Mouse (Mus musculus) kidney, embryonic 16.5 days (tissue): ENCODE measurements at regions not wholly inside any gene's neighbourhood (a gene's known extent, or its start where the extent isn't known, plus 50 kb on each side); places are given as distances from the start of the nearest gene placed in this dataset.

ENCODE experiments used
- ATAC-seq: fragments of 200-750 bp; cut with Nextera tagmentation; 2 replicates; pipeline ENCODE4 v1.8.0; 2017; ENCODE audit warnings: moderate TSS enrichment; ENCODE audit not compliant: low FRiP score, low TSS enrichment
- H3K27ac ChIP-seq: fragments of 300-500 bp; sonication (generic); 2 replicates; pipeline ENCODE4 v1.5.1; 2014; ENCODE audit warnings: low read length
- H3K27me3 ChIP-seq: fragments of 300-500 bp; sonication (generic); 2 replicates; pipeline ENCODE4 v1.6.1; 2014; ENCODE audit warnings: low read length, control low read depth, mixed read lengths; ENCODE audit not compliant: insufficient read depth
- H3K36me3 ChIP-seq: fragments of 300-500 bp; sonication (generic); 2 replicates; pipeline ENCODE4 v1.6.1; 2014; ENCODE audit warnings: low read length, control low read depth, mixed read lengths; ENCODE audit not compliant: insufficient read depth
- H3K4me1 ChIP-seq: fragments of 300-500 bp; sonication (generic); 2 replicates; pipeline ENCODE4 v1.6.1; 2014; ENCODE audit warnings: low read length, control low read depth, mixed read lengths; ENCODE audit not compliant: insufficient read depth
- H3K4me2 ChIP-seq: fragments of 300-500 bp; sonication (generic); replicated peaks from 2 replicates; pipeline ENCODE4 v1.6.1; 2014; ENCODE audit warnings: low read depth, low read length
- H3K4me3 ChIP-seq: fragments of 300-500 bp; sonication (generic); 2 replicates; pipeline ENCODE4 v1.5.1; 2014; ENCODE audit warnings: mild to moderate bottlenecking, low read length
- H3K9ac ChIP-seq: fragments of 300-500 bp; sonication (generic); replicated peaks from 2 replicates; pipeline ENCODE4 v1.6.1; 2014; ENCODE audit warnings: low read length
- H3K9me3 ChIP-seq: fragments of 300-500 bp; sonication (generic); 2 replicates; pipeline ENCODE4 v1.6.1; 2016; ENCODE audit warnings: low read length, control low read depth
- WGBS: fragments of 180-500 bp; shearing (Covaris S2); extraction: QIAGEN DNeasy Blood & Tissue Kit; methylation state at CpG from one replicate; pipeline ENCODE4 v1.1.7; 2014; 5-methylcytosine and 5-hydroxymethylcytosine counted together

GRCm38 (mm10) chr12:95054887-95055286 is 637.1 kb upstream of the Flrt2 start:
- ATAC-seq = no peak
- Histone ChIP-seq H3K4me2 (no peak overlapping the region), H3K4me1 (no peaks in the 10 kb centered on the region), H3K9ac (no peak overlapping the region), H3K4me3 (no peak overlapping the region), H3K9me3 (no peaks in the 10 kb centered on the region), H3K27me3 (no peaks in the 10 kb centered on the region), H3K27ac (no peak overlapping the region), H3K36me3 (no peaks in the 10 kb centered on the region)
- WGBS = 80% methylated on average over 3 of the region's 3 CpGs

GRCm38 (mm10) chr12:95056926-95057325 is 635.1 kb upstream of the Flrt2 start:
- H3K9ac ChIP-seq = no peak overlapping the region

GRCm38 (mm10) chr12:95059396-95059795 is 632.6 kb upstream of the Flrt2 start:
- Histone ChIP-seq H3K36me3 (no peaks in the 10 kb centered on the region), H3K9me3 (no peaks in the 10 kb centered on the region), H3K4me3 (no peak overlapping the region), H3K9ac (no peak overlapping the region), H3K27me3 (no peaks in the 10 kb centered on the region), H3K4me2 (no peak overlapping the region), H3K4me1 (no peaks in the 10 kb centered on the region), H3K27ac (no peak overlapping the region)
- WGBS = 61% methylated on average over 2 of the region's 2 CpGs
- no peak for ATAC-seq

More at GRCm38 (mm10) chr12:95056926-95057325, 635.1 kb upstream of the Flrt2 start:
- Histone ChIP-seq H3K27ac (no peak overlapping the region), H3K27me3 (no peaks in the 10 kb centered on the region), H3K36me3 (no peaks in the 10 kb centered on the region), H3K4me1 (no peaks in the 10 kb centered on the region), H3K9me3 (no peaks in the 10 kb centered on the region), H3K4me2 (no peak overlapping the region), H3K4me3 (no peak overlapping the region)
- 87% methylated on average over 7 of the region's 7 CpGs for WGBS
- ATAC-seq = no peak

GRCm38 (mm10) chr12:95072307-95072706 is 619.7 kb upstream of the Flrt2 start:
- H3K9me3 ChIP-seq = no peaks in the 10 kb centered on the region
- no peak overlapping the region for H3K4me2 ChIP-seq
- no peaks in the 10 kb centered on the region for H3K27me3 ChIP-seq
- no peaks in the 10 kb centered on the region for H3K36me3 ChIP-seq
- no peak overlapping the region for H3K27ac ChIP-seq
- H3K4me3 ChIP-seq = no peak overlapping the region
- no peaks in the 10 kb centered on the region for H3K4me1 ChIP-seq
- 36% methylated on average over 2 of the region's 2 CpGs for WGBS
- ATAC-seq = no peak; the same call in 1 of the 2 replicates
- no peak overlapping the region for H3K9ac ChIP-seq

- Histone ChIP-seq H3K4me2 (no peak overlapping the region), H3K9ac (no peak overlapping the region), H3K27me3 (no peaks in the 10 kb centered on the region), H3K36me3 (no peaks in the 10 kb centered on the region), H3K9me3 (no peaks in the 10 kb centered on the region), H3K4me3 (no peak overlapping the region), H3K4me1 (no peaks in the 10 kb centered on the region), H3K27ac (no peak overlapping the region)
- 84% methylated on average over 3 of the region's 3 CpGs for WGBS
- ATAC-seq = no peak
Observed at GRCm38 (mm10) chr12:95119223-95119952, 572.6 kb upstream of the Flrt2 start.

- Histone ChIP-seq H3K4me2 (no peak overlapping the region), H3K27me3 (no peaks in the 10 kb centered on the region), H3K4me1 (peaks cover 9% of the 10 kb centered on the region; the same call in 1 of the 2 replicates), H3K9ac (no peak overlapping the region), H3K4me3 (no peak overlapping the region), H3K9me3 (no peaks in the 10 kb centered on the region), H3K27ac (no peak overlapping the region), H3K36me3 (no peaks in the 10 kb centered on the region)
- ATAC-seq = peak; percentile 65; the same call in 1 of the 2 replicates
- WGBS = 39% methylated on average over 1 of the region's 1 CpGs
Observed at GRCm38 (mm10) chr12:95132804-95133203, 559.2 kb upstream of the Flrt2 start.

GRCm38 (mm10) chr12:95133482-95133881 is 558.5 kb upstream of the Flrt2 start:
- 46% methylated on average over 4 of the region's 4 CpGs for WGBS

GRCm38 (mm10) chr12:95138167-95138566 is 553.9 kb upstream of the Flrt2 start:
- Histone ChIP-seq H3K9ac (no peak overlapping the region), H3K4me2 (no peak overlapping the region), H3K4me3 (no peak overlapping the region), H3K4me1 (0 out of 2 replicates have a peak, but pooled peaks cover under 1% of the 10 kb centered on the region), H3K9me3 (no peaks in the 10 kb centered on the region), H3K27me3 (no peaks in the 10 kb centered on the region), H3K36me3 (no peaks in the 10 kb centered on the region), H3K27ac (no peak overlapping the region)
- no peak for ATAC-seq
- WGBS = 84% methylated on average over 2 of the region's 2 CpGs

More at GRCm38 (mm10) chr12:95133482-95133881, 558.5 kb upstream of the Flrt2 start:
- no peak overlapping the region for H3K9ac ChIP-seq
- H3K4me2 ChIP-seq = no peak overlapping the region
- H3K9me3 ChIP-seq = no peaks in the 10 kb centered on the region
- no peak overlapping the region for H3K27ac ChIP-seq
- H3K36me3 ChIP-seq = no peaks in the 10 kb centered on the region
- no peaks in the 10 kb centered on the region for H3K27me3 ChIP-seq
- H3K4me1 ChIP-seq = peaks cover 9% of the 10 kb centered on the region; the same call in 1 of the 2 replicates
- H3K4me3 ChIP-seq = no peak overlapping the region
- peak; percentile 59 for ATAC-seq

- Histone ChIP-seq H3K4me3 (no peak overlapping the region), H3K9ac (no peak overlapping the region), H3K27ac (no peak overlapping the region), H3K4me2 (no peak overlapping the region), H3K27me3 (no peaks in the 10 kb centered on the region), H3K4me1 (no peaks in the 10 kb centered on the region), H3K9me3 (no peaks in the 10 kb centered on the region), H3K36me3 (no peaks in the 10 kb centered on the region)
- 69% methylated on average over 2 of the region's 2 CpGs for WGBS
- ATAC-seq = no peak
Observed at GRCm38 (mm10) chr12:95171051-95171450, 521.0 kb upstream of the Flrt2 start.

- H3K4me2 ChIP-seq = no peak overlapping the region
- no peaks in the 10 kb centered on the region for H3K27me3 ChIP-seq
- no peak overlapping the region for H3K9ac ChIP-seq
- H3K36me3 ChIP-seq = no peaks in the 10 kb centered on the region
- H3K4me1 ChIP-seq = no peaks in the 10 kb centered on the region
- WGBS = 84% methylated on average over 1 of the region's 1 CpGs
- no peaks in the 10 kb centered on the region for H3K9me3 ChIP-seq
- ATAC-seq = no peak
- H3K4me3 ChIP-seq = no peak overlapping the region
- H3K27ac ChIP-seq = no peak overlapping the region
Observed at GRCm38 (mm10) chr12:95173810-95174402, 518.1 kb upstream of the Flrt2 start.
